Mouse (Mus musculus): ENCODE data around the gene F2rl1.
A peak's percentile ranks its signal among the peaks of the same experiment; 100 is the strongest.

F2rl1 gene

GRCm38 (mm10) chr13:95524674-95525491 lies at the start of gene F2rl1:
TSS of gene F2rl1 (minus strand) at chr13:95525227.
- peak; percentile 91 for DNase-seq (ENCODE audit: inconsistent ontology term)

- DNase-seq (ENCODE audit: inconsistent ontology term), result no peak
Measured at GRCm38 (mm10) chr13:95570877-95571276, 45.9 kb upstream of the F2rl1 start.

- no peak for DNase-seq (ENCODE audit: inconsistent ontology term)
Measured at GRCm38 (mm10) chr13:95569326-95569725, 44.3 kb upstream of the F2rl1 start.

GRCm38 (mm10) chr13:95568336-95568735 lies 43.3 kb upstream of the F2rl1 start:
- no peak for DNase-seq (ENCODE audit: inconsistent ontology term)

- no peak for DNase-seq (ENCODE audit: inconsistent ontology term)
Measured at GRCm38 (mm10) chr13:95566841-95567551, 42.0 kb upstream of the F2rl1 start.

GRCm38 (mm10) chr13:95563693-95564092 lies 38.7 kb upstream of the F2rl1 start:
- DNase-seq (ENCODE audit: inconsistent ontology term), result no peak

GRCm38 (mm10) chr13:95563066-95563610 lies 38.1 kb upstream of the F2rl1 start:
- peak; percentile 94 for DNase-seq (ENCODE audit: inconsistent ontology term)

- DNase-seq (ENCODE audit: inconsistent ontology term), result no peak
Measured at GRCm38 (mm10) chr13:95557326-95557725, 32.3 kb upstream of the F2rl1 start.

- peak; percentile 85 for DNase-seq (ENCODE audit: inconsistent ontology term)
Measured at GRCm38 (mm10) chr13:95553885-95554492, 29.0 kb upstream of the F2rl1 start.

GRCm38 (mm10) chr13:95550636-95551370 lies 25.8 kb upstream of the F2rl1 start:
- no peak for DNase-seq (ENCODE audit: inconsistent ontology term)

GRCm38 (mm10) chr13:95549421-95549820 lies 24.4 kb upstream of the F2rl1 start:
- DNase-seq (ENCODE audit: inconsistent ontology term), result peak; percentile 43

GRCm38 (mm10) chr13:95548856-95549255 lies 23.8 kb upstream of the F2rl1 start:
- no peak for DNase-seq (ENCODE audit: inconsistent ontology term)

GRCm38 (mm10) chr13:95548291-95548789 lies 23.3 kb upstream of the F2rl1 start:
- peak; percentile 98 for DNase-seq (ENCODE audit: inconsistent ontology term)

GRCm38 (mm10) chr13:95547090-95547611 lies 22.1 kb upstream of the F2rl1 start:
- DNase-seq (ENCODE audit: inconsistent ontology term), result peak; percentile 43

GRCm38 (mm10) chr13:95546251-95546650 lies 21.2 kb upstream of the F2rl1 start:
- no peak for DNase-seq (ENCODE audit: inconsistent ontology term)

GRCm38 (mm10) chr13:95545729-95546186 lies 20.7 kb upstream of the F2rl1 start:
- DNase-seq (ENCODE audit: inconsistent ontology term), result peak; percentile 98

- no peak for DNase-seq (ENCODE audit: inconsistent ontology term)
Measured at GRCm38 (mm10) chr13:95538021-95538420, 13.0 kb upstream of the F2rl1 start.

- no peak for DNase-seq (ENCODE audit: inconsistent ontology term)
Measured at GRCm38 (mm10) chr13:95536117-95536493, 11.1 kb upstream of the F2rl1 start.

- peak; percentile 69 for DNase-seq (ENCODE audit: inconsistent ontology term)
Measured at GRCm38 (mm10) chr13:95535461-95536116, 10.6 kb upstream of the F2rl1 start.

GRCm38 (mm10) chr13:95535026-95535425 lies 10.0 kb upstream of the F2rl1 start:
- no peak for DNase-seq (ENCODE audit: inconsistent ontology term)
